Mouse (Mus musculus): ENCODE measurements at regions not wholly inside any gene's neighbourhood (a gene's known extent, or its start where the extent isn't known, plus 50 kb on each side); places are given as distances from the start of the nearest gene placed in this dataset.

GRCm38 (mm10) chr9:100391566-100392213 lies 94.9 kb downstream of the Il20rb start:
- TF ChIP-seq CTCF (IDR thresholded peaks at IDR 0.05; ENCODE audit: low read depth, low read length) = no peak
- TF ChIP-seq POLR2A (IDR thresholded peaks at IDR 0.05; ENCODE audit: extremely low read depth, insufficient read depth, low read length) = no peak
